Mouse (Mus musculus) embryonic facial prominence, embryonic 11.5 days (tissue): Measurements from ENCODE around the gene Tmem60. TPM values are rescaled to one million over a fixed set of nuclear protein-coding genes. Genes with fewer than 3 reads are reported as not detected.

Experiments used
- ATAC-seq: fragments of 200-750 bp; cut with Nextera tagmentation; replicated peaks from 2 replicates; pipeline ENCODE4 v1.8.0; 2017; ENCODE audit warnings: low read depth; ENCODE audit not compliant: insufficient number of reproducible peaks, low FRiP score, low TSS enrichment
- DNase-seq: peaks from one replicate; pipeline ENCODE4 v3.0.0-alpha.2; 2015; ENCODE audit warnings: low spot score
- H3K27ac ChIP-seq: fragments of 300-500 bp; sonication (generic); replicated peaks from 2 replicates; pipeline ENCODE4 v1.5.1; 2014; ENCODE audit warnings: mild to moderate bottlenecking, low read depth, low read length, control low read depth
- H3K27me3 ChIP-seq: fragments of 300-500 bp; sonication (generic); 2 replicates; pipeline ENCODE4 v1.6.1; 2014; ENCODE audit warnings: mild to moderate bottlenecking, low read length, moderate library complexity, mixed read lengths; ENCODE audit not compliant: control insufficient read depth, insufficient read depth
- H3K36me3 ChIP-seq: fragments of 300-500 bp; sonication (generic); replicated peaks from 2 replicates; pipeline ENCODE4 v1.6.1; 2014; ENCODE audit warnings: low read depth, mild to moderate bottlenecking, low read length, moderate library complexity, mixed read lengths; ENCODE audit not compliant: control insufficient read depth, insufficient read depth
- H3K4me1 ChIP-seq: fragments of 300-500 bp; sonication (generic); 2 replicates; pipeline ENCODE4 v1.6.1; 2014; ENCODE audit warnings: low read length, mixed read lengths; ENCODE audit not compliant: control insufficient read depth, insufficient read depth
- H3K4me2 ChIP-seq: fragments of 300-500 bp; sonication (generic); 2 replicates; pipeline ENCODE4 v1.6.1; 2014; ENCODE audit warnings: low read depth, mild to moderate bottlenecking, control low read depth, low read length, moderate library complexity
- H3K4me3 ChIP-seq: fragments of 300-500 bp; sonication (generic); 2 replicates; pipeline ENCODE4 v1.5.1; 2014; ENCODE audit warnings: low read depth, low read length, control low read depth
- H3K9ac ChIP-seq: fragments of 300-500 bp; sonication (generic); replicated peaks from 2 replicates; pipeline ENCODE4 v1.6.1; 2014; ENCODE audit warnings: mild to moderate bottlenecking, control low read depth, low read length
- H3K9me3 ChIP-seq: fragments of 300-500 bp; sonication (generic); replicated peaks from 2 replicates; pipeline ENCODE4 v1.6.1; 2016; ENCODE audit warnings: mild to moderate bottlenecking, low read length, inconsistent platforms, mixed read lengths; ENCODE audit not compliant: control insufficient read depth
- WGBS: fragments of 180-500 bp; shearing (Covaris S2); extraction: QIAGEN DNeasy Blood & Tissue Kit; methylation state at CpG from one replicate; pipeline ENCODE4 v1.1.7; 2014; 5-methylcytosine and 5-hydroxymethylcytosine counted together
- polyA plus RNA-seq: library from polyadenylated mRNA; unstranded; fragments of >200 nt; fragmentation: Nextera tagmentation; extraction: Ambion mirVana; gene quantifications from 2 replicates; pipeline ENCODE4 v1.2.1, GENCODE M21; 2014

Tmem60 gene
- polyA plus RNA-seq, 1 experiment from 2014 or later = 62.2 TPM

GRCm38 (mm10) chr5:20913372-20914275, 31.6 kb downstream of the Tmem60 start:
- no peak overlapping the region for H3K27ac ChIP-seq
- 81% methylated on average over 11 of the region's 11 CpGs for WGBS
- ATAC-seq (no peak), DNase-seq (peak; percentile 80)
- no peaks in the 10 kb centered on the region for H3K9me3 ChIP-seq
- H3K27me3 ChIP-seq = no peaks in the 10 kb centered on the region
- no peak overlapping the region for H3K9ac ChIP-seq
- no peaks in the 10 kb centered on the region for H3K4me1 ChIP-seq
- H3K36me3 ChIP-seq = no peaks in the 10 kb centered on the region
- no peak overlapping the region for H3K4me2 ChIP-seq
- no peak overlapping the region for H3K4me3 ChIP-seq

GRCm38 (mm10) chr5:20918967-20919366, 37.0 kb downstream of the Tmem60 start:
- no peak for ATAC-seq
- Histone ChIP-seq H3K36me3 (no peaks in the 10 kb centered on the region), H3K4me1 (no peaks in the 10 kb centered on the region), H3K9ac (no peak overlapping the region), H3K4me2 (no peak overlapping the region), H3K9me3 (no peaks in the 10 kb centered on the region), H3K27me3 (no peaks in the 10 kb centered on the region), H3K27ac (no peak overlapping the region), H3K4me3 (no peak overlapping the region)
- WGBS = 95% methylated on average over 4 of the region's 4 CpGs
- DNase-seq = no peak

DNA sequence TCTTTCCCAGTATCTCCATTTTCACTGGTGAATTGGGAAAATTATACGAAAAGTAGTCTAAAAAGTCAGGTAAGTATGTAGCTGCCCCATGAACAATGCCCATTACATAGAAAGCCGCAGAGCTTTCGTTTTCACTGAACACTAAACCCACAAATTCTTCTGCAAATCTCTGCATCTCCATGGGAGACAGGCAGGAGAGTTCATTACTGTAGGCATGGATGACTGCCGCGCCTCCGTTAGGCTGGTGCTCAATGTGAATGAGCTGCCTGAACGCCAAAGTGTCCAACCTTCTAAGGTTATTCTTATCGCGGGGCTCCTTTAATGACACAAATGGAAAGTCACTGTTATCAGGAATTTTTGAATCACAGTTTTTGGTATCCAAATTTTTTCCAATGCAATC, 37.6 kb downstream of the Tmem60 start:
- Histone ChIP-seq H3K4me2 (no peak overlapping the region), H3K27me3 (no peaks in the 10 kb centered on the region), H3K36me3 (no peaks in the 10 kb centered on the region), H3K4me1 (no peaks in the 10 kb centered on the region), H3K27ac (no peak overlapping the region), H3K9ac (no peak overlapping the region), H3K4me3 (no peak overlapping the region), H3K9me3 (no peaks in the 10 kb centered on the region)
- ATAC-seq = no peak
- DNase-seq = no peak
- 95% methylated on average over 9 of the region's 9 CpGs for WGBS

GRCm38 (mm10) chr5:20924608-20925007, 42.6 kb downstream of the Tmem60 start:
- Histone ChIP-seq H3K27me3 (no peaks in the 10 kb centered on the region), H3K4me3 (no peak overlapping the region), H3K9me3 (no peaks in the 10 kb centered on the region), H3K36me3 (no peaks in the 10 kb centered on the region), H3K4me1 (no peaks in the 10 kb centered on the region), H3K27ac (no peak overlapping the region), H3K4me2 (no peak overlapping the region), H3K9ac (no peak overlapping the region)
- ATAC-seq = no peak
- DNase-seq = no peak
- 76% methylated on average over 3 of the region's 3 CpGs for WGBS

DNA sequence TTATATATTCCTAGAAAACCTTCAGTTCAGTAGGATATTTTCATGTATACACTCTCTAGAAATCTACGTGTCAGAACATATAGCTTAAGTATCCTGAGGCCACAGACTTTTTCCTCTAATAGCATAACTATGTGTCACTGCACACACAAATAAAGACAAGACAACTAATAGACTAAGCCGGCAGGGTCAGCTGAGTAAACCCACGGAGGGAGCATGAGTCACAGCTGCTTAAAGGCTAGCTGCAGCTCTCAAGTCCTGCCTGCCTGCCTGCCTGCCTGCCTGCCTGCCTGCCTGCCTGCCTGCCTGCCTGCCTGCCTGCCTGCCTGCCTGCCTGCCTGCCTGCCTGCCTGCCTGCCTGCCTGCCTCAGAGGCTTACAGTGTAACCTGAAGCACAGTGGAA, 43.5 kb downstream of the Tmem60 start:
- Histone ChIP-seq H3K4me3 (no peak overlapping the region), H3K4me2 (no peak overlapping the region), H3K27me3 (no peaks in the 10 kb centered on the region), H3K4me1 (no peaks in the 10 kb centered on the region), H3K27ac (no peak overlapping the region), H3K9me3 (no peaks in the 10 kb centered on the region), H3K36me3 (no peaks in the 10 kb centered on the region), H3K9ac (no peak overlapping the region)
- ATAC-seq (no peak), DNase-seq (no peak)
- WGBS = 74% methylated on average over 3 of the region's 3 CpGs

DNA sequence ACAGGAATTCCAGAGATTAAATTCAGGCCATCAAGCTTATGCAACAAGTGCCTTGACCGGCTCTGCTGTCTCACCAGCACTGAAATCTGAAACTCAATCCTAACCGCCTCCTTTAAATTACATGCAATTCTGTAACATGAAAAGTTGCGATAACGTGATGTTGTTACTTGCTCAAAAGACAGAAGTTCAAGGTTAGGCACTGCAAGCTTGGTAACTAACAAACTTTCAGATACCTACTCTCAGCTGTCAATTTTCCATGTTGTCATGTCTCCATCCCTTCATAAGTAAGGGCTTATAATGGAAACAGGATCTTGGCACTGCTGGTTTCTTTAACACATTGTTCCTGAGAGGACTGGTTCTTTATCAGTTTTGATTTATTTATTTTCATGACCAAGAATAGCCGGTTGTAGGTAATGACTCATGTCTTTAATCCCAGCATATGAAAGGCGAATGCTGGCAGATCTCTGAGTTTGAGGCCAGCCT, 47.7 kb downstream of the Tmem60 start:
- H3K36me3 ChIP-seq = no peaks in the 10 kb centered on the region
- H3K9me3 ChIP-seq = no peaks in the 10 kb centered on the region
- H3K9ac ChIP-seq = no peak overlapping the region
- H3K4me3 ChIP-seq = no peak overlapping the region
- 70% methylated on average over 6 of the region's 6 CpGs for WGBS
- H3K27ac ChIP-seq = no peak overlapping the region
- DNase-seq = no peak
- H3K4me2 ChIP-seq = no peak overlapping the region
- H3K27me3 ChIP-seq = no peaks in the 10 kb centered on the region
- no peak for ATAC-seq
- H3K4me1 ChIP-seq = no peaks in the 10 kb centered on the region

GRCm38 (mm10) chr5:20930430-20930829, 48.4 kb downstream of the Tmem60 start:
- Histone ChIP-seq H3K27me3 (no peaks in the 10 kb centered on the region), H3K4me2 (no peak overlapping the region), H3K9ac (no peak overlapping the region), H3K27ac (no peak overlapping the region), H3K4me3 (no peak overlapping the region), H3K4me1 (no peaks in the 10 kb centered on the region), H3K36me3 (no peaks in the 10 kb centered on the region), H3K9me3 (no peaks in the 10 kb centered on the region)
- ATAC-seq (no peak), DNase-seq (no peak)

- WGBS = 88% methylated on average over 3 of the region's 3 CpGs
- DNase-seq (no peak), ATAC-seq (no peak)
- Histone ChIP-seq H3K9me3 (no peaks in the 10 kb centered on the region), H3K27me3 (no peaks in the 10 kb centered on the region), H3K9ac (no peak overlapping the region), H3K27ac (no peak overlapping the region), H3K4me1 (no peaks in the 10 kb centered on the region), H3K4me3 (no peak overlapping the region), H3K36me3 (no peaks in the 10 kb centered on the region), H3K4me2 (no peak overlapping the region)
Observed at GRCm38 (mm10) chr5:20931300-20931699, 49.3 kb downstream of the Tmem60 start.
